Mouse (Mus musculus): ENCODE measurements around the gene Bicd1.

DNA sequence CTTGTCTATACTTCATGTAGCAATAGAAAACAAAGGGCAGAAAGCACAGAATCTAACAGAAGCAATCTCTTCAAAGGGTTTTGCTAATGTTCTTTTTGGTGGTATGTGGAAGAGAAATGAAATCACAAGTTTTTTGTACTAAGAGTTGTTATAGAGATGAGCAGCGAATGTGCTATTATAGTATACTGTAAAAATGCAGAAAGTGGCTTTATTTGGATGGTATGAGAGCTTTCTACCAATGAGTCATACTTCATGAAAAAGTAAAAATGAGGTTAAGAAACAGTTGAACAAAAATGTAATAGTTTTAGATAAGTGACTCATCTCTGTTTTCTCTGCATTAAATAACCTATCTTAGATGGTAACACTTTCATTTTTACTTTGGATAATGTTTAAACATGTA lies 165.6 kb downstream of the Bicd1 start:
- no peak for TF ChIP-seq USF1 (IDR thresholded peaks at IDR 0.05; ENCODE audit: low read depth)
- no peak for TF ChIP-seq POLR2A (IDR thresholded peaks at IDR 0.05; ENCODE audit: insufficient read length, low read depth)
- no peak for TF ChIP-seq SRF (IDR thresholded peaks at IDR 0.05; ENCODE audit: control insufficient read depth, insufficient read length, low read depth)
- no peak for TF ChIP-seq E2F4 (IDR thresholded peaks at IDR 0.05; ENCODE audit: insufficient read depth)
- TF ChIP-seq TCF12 (IDR thresholded peaks at IDR 0.05; ENCODE audit: insufficient read depth, poor library complexity, severe bottlenecking): no peak
- no peak for TF ChIP-seq MAX (IDR thresholded peaks at IDR 0.05; ENCODE audit: low read depth)
- TF ChIP-seq MYOG (IDR thresholded peaks at IDR 0.05; ENCODE audit: control insufficient read depth in 1 of 3, insufficient read depth in 1 of 3, insufficient read length in 2 of 3, low read depth in 2 of 3): no peak
- TF ChIP-seq TCF3 (IDR thresholded peaks at IDR 0.05; ENCODE audit: insufficient read length, low read depth): no peak
- no peak for TF ChIP-seq MYOD1 (IDR thresholded peaks at IDR 0.05; ENCODE audit: control insufficient read depth in 1 of 3, insufficient read length in 2 of 3, low read depth in 2 of 3)
- no peak for TF ChIP-seq REST (IDR thresholded peaks at IDR 0.05; ENCODE audit: insufficient read depth, insufficient read length)
- TF ChIP-seq POLR2AphosphoS2 (IDR thresholded peaks at IDR 0.05; ENCODE audit: insufficient read length, low read depth): no peak
